Mouse (Mus musculus): ENCODE data around the gene Tifab. TPM values are rescaled to one million over a fixed set of nuclear protein-coding genes. Genes with fewer than 3 reads are reported as not detected.

Tifab gene
- total RNA-seq (2023), result 1.7 TPM

DNA sequence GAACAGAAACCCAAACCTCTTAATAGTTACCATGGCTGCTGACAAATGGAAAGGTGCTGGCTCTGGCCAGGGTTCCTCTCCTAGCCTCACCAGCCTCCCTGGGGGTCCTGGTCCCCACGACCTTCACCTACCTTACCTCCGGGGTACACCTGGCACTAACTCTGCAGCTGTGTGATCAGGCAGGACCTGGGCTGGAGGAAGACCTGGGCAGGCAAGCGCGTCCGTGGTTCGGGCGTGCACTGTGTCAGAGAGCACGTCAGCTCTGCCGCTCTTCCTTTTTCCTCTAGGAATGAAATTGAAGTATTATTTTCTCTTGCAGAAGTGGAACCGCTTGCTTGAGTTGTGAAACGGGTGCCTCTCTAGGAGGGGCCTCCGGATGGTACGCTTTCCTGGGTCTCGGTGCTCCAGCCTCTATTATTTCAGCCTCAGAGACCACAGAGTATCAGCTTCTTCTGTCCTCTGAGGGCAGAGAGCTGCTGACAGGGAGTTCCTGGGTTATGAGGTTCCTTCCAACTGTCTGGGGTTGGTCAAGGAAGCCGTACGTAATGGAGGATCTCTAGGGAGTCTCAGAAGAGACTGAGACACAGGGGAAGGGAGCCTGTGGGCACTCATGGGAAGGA is at the start of gene Tifab:
Tifab (minus strand) TSS at position 470 of the 620 bp plus-strand sequence.

DNA sequence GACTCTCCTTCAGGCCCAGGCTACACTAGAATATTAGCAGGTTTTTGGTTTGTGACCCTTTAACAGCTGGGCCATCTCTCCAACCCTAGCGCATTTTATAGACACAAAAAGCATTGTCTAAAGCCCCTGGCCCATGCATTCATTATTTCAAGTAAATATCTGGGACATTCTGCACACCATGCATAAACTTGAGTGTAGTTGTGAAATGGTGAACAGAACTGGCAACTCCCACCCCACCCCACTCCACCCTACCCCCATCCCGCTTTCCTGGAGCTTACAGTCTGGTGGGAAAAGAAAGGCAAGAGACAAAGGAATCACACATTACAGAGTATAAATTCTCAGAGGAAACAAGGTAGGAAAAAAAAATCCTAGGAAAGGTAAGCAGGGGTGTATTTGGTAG is 42.5 kb downstream of the Tifab start, which contains the start of gene H2afy:
H2afy (minus strand) TSS at position 162 of the 400 bp plus-strand sequence.

Other genes starting within 250 kb of the Tifab start
- 308 TPM for gene H2afy, start 42.5 kb downstream of the Tifab start, total RNA-seq (2023)
- not detected for gene Neurog1, start 73.3 kb upstream of the Tifab start, total RNA-seq (2023)
- gene Cxcl14, start 117.7 kb upstream of the Tifab start, total RNA-seq (2023), result not detected
- not detected for gene Gm3045, start 247.7 kb upstream of the Tifab start, total RNA-seq (2023)